Mouse (Mus musculus) CD4-positive, CD25-positive, alpha-beta regulatory T cell, adult 2 months (primary cell): ENCODE data around the gene Kcnd2.
A peak's percentile ranks its signal among the peaks of the same experiment; 100 is the strongest.
"Not testable (repeated sequence)": the region's sequence is repeated elsewhere in the genome, so short reads cannot be mapped to it uniquely, and the experiment has no call there.

Source experiments
- DNase-seq: peaks from one replicate; pipeline ENCODE4 v3.0.0-alpha.2; 2012; ENCODE audit warnings: low read depth, low spot score

Kcnd2 gene

GRCm38 (mm10) chr6:21215491-21216191 is at the start of gene Kcnd2:
Gene Kcnd2, plus strand, starts transcription at chr6:21215503.
- no peak for DNase-seq

DNA sequence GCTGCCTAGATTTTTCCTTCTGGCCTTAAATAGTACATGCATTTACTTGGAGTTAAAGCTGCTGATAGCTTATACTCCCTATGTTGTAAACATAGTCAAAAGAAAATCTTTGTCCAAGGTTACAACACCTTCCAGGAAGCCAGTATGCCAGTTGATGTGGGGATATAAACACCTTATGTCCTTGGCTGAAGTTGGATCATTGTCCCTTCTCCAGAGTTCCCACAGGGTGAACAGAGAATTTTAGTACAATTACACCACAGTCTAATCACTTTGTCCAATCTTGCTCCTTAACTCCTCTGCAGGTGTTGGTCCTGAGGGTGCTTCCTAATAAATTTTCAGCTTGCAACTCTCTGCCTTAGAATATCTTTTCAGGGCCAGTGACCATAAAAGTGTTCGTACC is 48.7 kb upstream of the Kcnd2 start:
- DNase-seq: no peak

GRCm38 (mm10) chr6:21195341-21195740 is 20.0 kb upstream of the Kcnd2 start:
- no peak for DNase-seq

DNA sequence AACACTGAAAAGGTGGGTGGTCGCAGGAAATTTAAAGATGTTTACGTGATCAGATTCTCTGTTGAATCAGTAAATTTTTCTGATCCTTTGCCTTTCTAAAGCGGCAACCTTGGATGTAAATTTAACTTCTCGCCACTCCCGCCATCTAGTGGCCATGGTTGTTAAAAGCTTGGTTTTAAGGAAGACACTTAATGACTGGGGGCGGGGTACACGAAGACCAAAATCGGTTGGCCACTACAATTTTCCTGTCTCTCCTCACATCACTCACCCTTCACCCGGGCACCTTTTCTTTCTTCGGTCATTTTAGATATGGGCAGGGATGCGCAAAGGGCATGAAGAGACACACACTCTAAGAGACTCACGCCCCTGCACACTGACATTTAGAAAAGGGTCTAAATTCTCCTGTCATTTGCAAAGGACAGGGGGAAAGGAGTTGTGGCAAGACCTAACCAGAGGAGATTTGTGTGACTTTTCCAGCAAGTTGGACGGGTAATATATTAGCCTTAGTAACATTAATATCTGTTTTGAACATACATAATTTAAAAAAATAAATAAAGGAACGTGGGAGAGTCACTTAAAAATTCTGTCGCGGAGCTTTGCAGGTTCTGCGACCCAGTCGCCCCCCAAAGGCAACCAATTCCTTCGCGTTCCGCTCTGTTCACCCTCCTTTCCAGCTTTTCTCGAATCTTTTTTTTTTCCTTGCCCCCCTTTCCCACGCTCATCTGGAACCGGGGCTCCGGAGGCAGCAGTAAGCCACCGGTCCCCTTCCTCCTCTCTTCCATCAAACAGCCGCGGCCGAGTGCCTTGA is 1.2 kb upstream of the Kcnd2 start:
- DNase-seq: peak; percentile 3

DNA sequence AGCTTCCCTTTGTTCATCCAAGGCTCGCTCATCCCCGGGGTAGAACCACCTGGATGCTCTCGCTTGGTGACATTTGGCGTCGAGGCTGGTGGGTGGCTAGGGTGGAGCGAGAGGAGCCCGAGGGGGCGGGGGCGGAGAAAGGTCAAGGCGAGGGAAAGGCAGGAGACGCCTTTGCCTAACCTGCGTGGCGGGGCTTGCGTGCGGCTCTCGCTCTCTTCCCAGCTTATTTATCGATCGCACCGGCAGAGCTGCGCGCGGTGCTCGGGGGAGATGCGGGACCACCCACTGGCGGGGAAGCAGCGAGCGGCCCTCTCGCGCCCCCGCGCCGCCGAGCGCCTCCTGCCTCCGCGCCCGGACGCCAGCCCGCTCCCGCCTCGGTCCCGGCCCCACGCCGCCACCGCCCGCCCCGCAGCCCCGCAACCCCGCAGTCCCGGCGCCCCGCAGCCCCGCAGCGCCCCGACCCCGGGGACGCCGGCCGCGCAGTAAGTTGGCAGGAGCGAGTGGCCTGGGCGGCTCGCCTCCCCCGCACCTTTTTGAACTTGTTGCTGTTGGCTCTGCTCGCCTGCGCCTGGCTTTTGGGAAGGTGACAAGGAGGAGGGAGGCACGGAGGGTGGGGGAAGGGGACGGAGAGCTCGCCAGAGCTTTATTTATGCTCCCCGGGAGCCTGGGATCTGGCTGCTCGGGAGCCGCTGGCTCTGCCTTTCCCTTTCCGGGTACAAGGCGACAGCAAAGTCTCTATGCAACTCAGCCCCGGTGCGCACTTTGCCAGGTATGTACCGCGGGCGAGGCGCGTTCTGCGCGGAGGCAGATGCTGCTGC is 421 bp upstream of the Kcnd2 start:
- DNase-seq: no peak

- DNase-seq: no peak
Measured at GRCm38 (mm10) chr6:21216206-21217020, 1.1 kb downstream of the Kcnd2 start.

DNA sequence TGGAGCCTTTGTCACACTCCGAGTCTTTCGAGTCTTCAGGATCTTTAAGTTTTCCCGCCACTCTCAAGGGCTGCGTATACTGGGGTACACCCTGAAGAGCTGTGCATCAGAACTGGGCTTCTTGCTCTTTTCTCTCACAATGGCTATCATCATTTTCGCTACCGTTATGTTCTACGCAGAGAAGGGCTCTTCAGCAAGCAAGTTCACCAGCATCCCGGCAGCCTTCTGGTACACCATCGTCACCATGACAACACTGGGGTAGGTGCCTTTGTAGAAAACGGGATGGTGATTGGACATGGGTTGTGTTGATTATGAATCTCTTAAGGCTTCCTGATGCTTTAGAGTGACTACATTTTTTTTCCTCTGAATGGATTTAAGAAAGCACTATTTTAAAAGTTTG is 1.9 kb downstream of the Kcnd2 start:
- DNase-seq: no peak

GRCm38 (mm10) chr6:21226124-21226523 is 10.8 kb downstream of the Kcnd2 start:
- DNase-seq: no peak

DNA sequence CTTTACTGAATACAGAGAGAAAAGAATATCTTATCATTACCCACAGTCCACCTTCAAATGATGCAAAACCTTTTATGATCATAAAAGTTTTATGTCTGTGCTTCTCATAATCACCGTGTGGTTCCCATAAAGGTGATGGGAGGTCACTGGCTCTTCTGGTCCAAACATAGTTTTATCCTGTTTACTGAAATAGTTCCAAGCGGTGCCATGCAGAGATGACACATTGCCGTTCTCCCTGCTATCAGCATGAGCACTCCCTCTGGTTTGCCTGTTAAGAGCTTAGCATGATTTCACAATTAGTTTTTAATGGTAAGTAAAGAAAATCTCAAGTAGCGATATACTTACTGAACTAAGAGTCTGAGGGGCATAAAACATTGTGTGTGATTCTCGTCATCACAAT is 43.7 kb downstream of the Kcnd2 start:
- no peak for DNase-seq

- no peak for DNase-seq
Measured at GRCm38 (mm10) chr6:21267897-21268296, 52.6 kb downstream of the Kcnd2 start.

GRCm38 (mm10) chr6:21277343-21277933 is 62.1 kb downstream of the Kcnd2 start:
- no peak for DNase-seq

GRCm38 (mm10) chr6:21304943-21305342 is 89.6 kb downstream of the Kcnd2 start:
- no peak for DNase-seq

DNA sequence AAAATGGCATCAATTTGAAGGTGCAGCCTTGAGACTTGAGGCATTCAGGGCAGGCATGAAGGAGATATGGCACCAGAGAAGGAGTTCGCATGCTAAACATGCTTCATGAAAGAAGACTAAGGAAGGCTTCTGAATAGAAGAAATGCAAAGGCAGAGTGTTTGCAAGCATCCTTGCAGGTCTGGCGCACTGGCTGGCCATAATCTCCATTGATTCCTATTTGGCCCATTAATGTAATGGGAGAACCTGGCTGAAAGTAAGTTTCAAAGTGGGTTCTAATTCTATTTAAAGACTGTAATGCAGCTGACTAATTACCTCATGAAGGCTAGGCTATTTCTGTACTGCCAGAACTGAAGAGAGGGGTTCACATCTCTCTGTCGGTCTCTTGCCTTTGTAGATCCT is 94.9 kb downstream of the Kcnd2 start:
- no peak for DNase-seq

- DNase-seq: no peak
Measured at GRCm38 (mm10) chr6:21321407-21321806, 106.1 kb downstream of the Kcnd2 start.

DNA sequence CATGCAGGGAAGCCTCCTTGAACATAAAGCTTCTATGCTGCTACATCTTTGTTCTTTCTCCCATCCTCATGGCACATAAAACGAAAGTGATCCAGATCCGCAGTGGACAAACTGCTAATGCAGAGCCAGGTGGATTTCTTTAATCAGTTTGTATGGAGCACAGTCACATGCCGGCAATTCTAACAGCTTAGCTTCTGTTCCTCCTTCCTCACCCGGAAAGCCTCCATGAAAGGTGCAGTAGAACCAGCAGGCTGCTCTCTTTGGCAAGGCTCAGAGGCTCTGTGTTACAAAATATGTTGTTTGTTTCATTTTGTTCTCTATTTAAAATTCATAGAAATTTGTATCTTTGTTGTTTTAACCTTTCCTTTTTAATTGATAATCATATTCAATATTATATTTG is 106.9 kb downstream of the Kcnd2 start:
- no peak for DNase-seq

- no peak for DNase-seq
Measured at GRCm38 (mm10) chr6:21325251-21325650, 109.9 kb downstream of the Kcnd2 start.

- no peak for DNase-seq
Measured at GRCm38 (mm10) chr6:21327081-21327737, 111.9 kb downstream of the Kcnd2 start.

GRCm38 (mm10) chr6:21385298-21385697 is 170.0 kb downstream of the Kcnd2 start:
- DNase-seq: not testable (repeated sequence)

GRCm38 (mm10) chr6:21391776-21392175 is 176.5 kb downstream of the Kcnd2 start:
- DNase-seq: no peak

- DNase-seq: no peak
Measured at GRCm38 (mm10) chr6:21413656-21414055, 198.4 kb downstream of the Kcnd2 start.
